Mouse (Mus musculus) T-helper 1 cell (primary cell): Measurements from ENCODE around the gene Rnft2.

Source experiments
- in situ Hi-C: fragments of 300-600 bp; cut with MboI, MseI; formaldehyde crosslinking; loops from one replicate; pipeline ENCODE4 v1.15.1; 2025; ENCODE audit warnings: high pct_unique_total_duplicates

Gene Rnft2

GRCm38 (mm10) chr5:118143211-118144026 lies 101.5 kb downstream of the Rnft2 start:
- in situ Hi-C loops: loop anchor here (25.0 kb wide), 1 partner anchor 1906 kb away; no protein-coding TSS in a partner anchor

GRCm38 (mm10) chr5:118142471-118142870 lies 102.4 kb downstream of the Rnft2 start:
- in situ Hi-C loops: loop anchor here (25.0 kb wide), 1 partner anchor 1905 kb away; no protein-coding TSS in a partner anchor
